Mouse (Mus musculus) kidney, postnatal 36 days (tissue): ENCODE data around the gene Cldn9.

Experiments
- DNase-seq, 2 experiments: peaks; one replicate each; pipeline ENCODE4 v3.0.0; 2021 to 2022; ENCODE audit warnings: mixed read lengths in 2 of 2

Gene Cldn9

DNA sequence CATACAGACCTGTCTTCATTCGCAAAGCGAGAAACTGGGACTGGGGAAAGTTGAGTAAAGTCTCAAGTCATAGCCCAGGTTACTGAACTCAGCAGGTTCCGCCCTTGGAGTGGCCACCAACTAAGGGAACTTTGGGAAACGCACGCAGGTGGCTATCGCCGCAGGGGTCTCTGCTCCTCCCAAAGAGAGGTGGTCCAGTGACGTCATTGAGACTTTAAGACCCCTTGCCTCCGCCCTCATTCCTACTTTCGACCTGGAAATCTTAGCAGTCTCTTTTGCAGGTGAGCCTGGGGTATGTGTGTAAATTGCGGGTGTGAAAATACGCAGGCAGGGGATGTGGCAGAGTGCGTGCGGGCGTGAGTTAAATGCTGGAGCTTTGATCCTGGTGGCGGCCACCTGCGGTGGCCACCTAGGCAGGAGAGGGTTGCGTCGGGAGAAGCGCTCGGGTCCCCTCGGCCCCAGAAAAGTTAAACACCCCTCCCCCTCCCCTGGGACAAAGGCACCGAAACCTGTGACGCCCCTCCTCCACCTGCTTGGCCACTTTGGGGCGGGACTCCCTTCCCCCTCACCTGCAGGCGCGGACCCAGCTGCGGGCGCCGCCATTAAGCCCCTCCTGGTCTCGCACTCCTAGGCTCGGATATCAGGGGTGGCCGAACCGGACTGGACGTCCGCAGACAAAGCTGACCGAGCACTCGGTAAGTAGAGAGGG, 4.5 kb downstream of the Cldn9 start, which contains the start of gene Cldn6:
TSS of gene Cldn6 (plus strand) at position 123 of the 709 bp plus-strand sequence.
- DNase-seq, result no peak

DNA sequence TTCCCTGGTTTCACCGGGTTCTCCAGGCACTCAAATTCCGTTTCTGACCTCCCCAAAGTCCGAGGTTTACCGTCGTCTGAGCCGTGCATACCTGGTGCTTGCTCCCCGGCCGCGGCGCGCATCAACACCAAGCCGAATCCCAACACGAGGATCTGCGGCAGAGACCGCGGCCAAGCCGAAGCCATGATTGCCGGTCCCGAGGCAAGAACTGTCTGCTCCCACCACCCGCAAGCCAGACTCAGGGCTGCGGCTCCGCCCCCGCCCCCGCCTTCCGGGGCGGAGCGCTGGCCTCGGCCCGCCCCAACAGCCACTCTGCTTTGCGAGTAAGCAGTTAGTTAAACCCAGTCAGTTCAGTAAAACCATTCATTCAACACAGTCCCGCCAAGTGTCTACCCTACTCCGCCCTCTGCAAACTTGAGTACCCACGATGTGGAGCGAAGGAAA, 6.6 kb downstream of the Cldn9 start, which contains the start of gene Tnfrsf12a:
TSS of gene Tnfrsf12a (minus strand) at position 233 of the 444 bp plus-strand sequence.
- DNase-seq, result peak; percentile 89 to 91

DNA sequence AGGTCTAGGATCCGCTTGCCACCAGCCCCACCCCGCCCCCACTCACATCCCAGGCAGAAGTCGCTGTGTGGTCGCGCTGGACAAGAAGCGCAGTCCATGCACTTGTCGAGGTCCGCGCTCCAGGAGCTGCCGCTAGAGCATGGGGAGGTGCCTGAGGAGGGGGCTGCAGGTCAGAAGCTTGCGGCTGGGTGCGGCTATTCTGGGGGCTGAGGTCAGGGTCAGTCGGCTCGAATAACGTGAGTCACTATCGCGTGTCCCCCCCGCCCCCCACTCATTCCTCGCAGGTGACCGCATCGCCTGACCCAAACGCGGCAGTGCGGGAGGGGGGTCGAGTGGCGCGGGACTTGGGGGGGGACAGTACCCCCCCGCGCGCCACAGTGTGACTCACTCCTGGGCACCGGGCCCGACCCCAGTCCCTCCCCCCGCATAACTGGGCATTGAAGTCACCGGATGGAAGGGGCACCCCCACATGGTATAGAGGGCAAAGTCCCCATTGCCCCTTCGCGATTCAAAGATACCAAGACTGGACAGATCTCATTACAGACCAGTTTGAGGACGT, 7.3 kb downstream of the Cldn9 start:
- DNase-seq, result peak in 1 of 2 experiments; percentile 53

DNA sequence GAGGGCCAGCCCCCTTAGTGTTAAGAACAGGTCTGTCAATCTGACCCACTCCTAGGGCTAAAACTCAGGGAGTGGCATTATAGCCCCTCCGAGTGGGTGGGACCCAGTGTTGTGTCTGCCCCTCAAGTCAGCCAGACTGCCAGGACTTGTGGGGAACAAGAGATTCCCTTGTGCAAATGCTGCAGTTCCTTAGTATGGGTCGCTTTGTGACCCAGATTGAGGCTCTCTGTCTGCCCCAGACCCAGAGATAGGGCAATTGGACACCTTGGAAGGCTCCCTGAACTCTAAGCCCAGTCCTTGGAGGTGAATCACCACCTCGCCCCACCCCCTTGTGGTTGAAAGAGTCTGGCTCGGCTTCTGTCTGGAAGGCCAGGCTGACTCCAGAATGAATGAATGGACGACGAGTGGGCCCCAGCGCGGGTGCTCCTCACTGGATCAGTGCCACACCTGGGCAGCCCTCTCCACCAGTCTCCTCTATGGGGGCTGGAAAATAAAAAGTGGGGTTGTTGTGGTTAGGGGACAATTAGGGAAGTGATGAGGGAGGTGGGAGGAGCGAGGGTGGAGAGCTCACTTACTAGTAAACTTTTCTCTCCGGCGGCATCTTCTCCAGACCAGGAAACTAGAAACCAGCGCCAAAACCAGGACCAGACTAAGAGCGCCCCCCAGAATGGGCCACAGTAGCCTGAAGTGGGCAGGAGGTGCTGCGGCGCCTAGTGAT, 8.1 kb downstream of the Cldn9 start:
- peak; percentile 55 to 78 for DNase-seq

DNA sequence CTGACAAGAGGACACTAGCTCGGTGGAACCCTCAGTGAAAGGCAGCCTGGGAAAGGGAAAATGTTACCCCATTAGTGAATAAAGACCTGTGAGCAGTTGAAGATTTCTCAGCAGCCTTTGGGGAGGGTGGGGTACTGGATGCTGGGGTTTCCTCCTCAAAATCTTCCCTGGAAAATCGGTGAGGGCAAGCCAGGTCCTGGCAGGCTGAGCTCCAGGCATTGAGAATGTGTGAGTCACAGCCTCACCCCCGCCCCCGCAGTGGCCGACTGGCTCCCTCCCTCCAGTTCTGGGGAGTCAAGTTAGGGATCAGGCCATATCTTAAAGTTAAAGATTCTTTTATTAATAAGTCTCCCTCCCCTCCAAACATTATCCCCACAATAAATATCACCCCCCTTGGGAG, 8.7 kb downstream of the Cldn9 start:
- peak in 1 of 2 experiments; percentile 41 for DNase-seq

DNA sequence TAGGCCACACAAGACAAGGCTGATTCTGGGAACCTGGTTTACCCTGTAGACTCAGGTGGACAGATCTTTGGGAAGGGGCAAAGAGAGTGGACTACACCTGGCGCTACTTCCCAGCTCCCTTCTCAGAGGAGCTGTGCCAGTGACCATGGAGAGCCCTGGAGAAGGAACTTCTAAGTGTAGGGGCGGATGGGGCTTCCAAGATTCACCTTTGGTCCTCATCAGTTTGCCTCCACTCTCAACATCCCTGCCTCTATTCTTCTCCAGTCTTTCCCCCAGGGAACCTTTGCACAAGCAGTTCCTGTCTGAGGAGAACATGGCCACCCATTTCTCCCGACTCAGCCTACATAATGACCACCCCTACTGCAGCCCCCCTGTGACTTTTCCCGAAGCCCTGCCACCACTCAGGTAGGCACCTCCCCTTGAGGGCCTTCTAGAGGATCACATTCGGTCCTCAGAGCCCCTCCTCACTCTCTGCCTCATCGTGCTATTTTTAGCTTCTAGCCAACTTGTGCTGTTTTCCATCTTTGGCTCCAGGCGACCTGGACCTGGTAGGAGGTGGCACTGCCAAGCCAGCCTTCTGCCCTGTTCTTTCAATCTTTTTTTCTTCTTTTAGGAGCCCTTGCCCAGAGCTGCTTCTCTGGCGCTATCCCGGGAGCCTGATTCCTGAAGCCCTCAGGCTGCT, 9.4 kb downstream of the Cldn9 start:
- DNase-seq, result no peak

DNA sequence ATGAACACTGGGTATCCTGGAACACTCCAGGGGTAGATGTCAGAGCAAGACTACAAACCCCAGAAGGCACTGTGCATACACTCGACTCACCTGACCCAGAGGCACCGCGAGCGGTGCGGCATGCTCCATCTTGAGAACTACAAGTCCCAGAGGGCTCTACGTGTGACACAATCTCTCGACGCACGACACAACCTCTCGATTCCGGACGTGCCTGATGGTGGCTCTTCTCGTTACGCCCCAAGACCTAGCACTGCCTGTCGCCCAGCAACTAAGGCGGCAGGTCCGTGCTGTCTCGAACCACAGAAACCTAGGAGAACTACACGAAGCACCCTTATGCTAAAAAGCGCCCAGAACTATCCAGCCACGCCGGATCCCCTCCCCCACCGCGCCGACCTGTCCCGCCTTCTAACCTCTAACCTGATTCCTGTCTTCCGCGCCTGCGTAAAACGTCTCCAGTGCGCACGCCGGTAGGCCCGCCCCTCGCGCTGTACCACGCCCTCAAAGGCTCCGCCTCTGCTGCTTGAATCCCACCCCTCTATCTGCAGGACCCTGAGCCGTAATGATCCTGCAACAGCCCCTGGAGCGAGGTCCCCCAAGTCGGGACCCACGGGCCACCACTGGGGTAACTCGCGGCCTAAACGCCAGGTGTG, 10.3 kb downstream of the Cldn9 start, which contains the start of the genes Hcfc1r1 and Thoc6:
TSS of gene Hcfc1r1 (plus strand) at position 173 of the 650 bp plus-strand sequence.
TSS of gene Thoc6 (minus strand) at position 459 of the 650 bp plus-strand sequence.
- DNase-seq, result peak; percentile 94 to 97

DNA sequence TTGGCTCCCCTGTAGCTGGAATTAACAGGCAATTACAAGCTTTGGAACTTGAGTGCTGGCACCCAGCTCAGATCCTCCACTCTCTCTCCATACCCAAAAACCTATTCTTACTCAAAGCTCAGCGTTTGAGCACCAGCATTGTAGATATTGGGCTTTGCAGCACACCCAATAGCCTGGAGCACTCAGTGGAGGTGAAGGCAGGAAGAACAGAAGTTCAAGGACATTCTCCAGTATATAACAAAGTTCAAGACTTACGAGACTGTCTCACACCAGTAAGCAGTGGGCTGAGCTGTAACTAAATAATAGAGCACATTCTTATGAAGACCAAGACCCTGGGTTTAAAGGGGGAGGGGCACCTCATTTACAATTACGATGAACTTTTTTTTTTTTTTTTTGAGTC, 11.1 kb downstream of the Cldn9 start:
- DNase-seq, result no peak

DNA sequence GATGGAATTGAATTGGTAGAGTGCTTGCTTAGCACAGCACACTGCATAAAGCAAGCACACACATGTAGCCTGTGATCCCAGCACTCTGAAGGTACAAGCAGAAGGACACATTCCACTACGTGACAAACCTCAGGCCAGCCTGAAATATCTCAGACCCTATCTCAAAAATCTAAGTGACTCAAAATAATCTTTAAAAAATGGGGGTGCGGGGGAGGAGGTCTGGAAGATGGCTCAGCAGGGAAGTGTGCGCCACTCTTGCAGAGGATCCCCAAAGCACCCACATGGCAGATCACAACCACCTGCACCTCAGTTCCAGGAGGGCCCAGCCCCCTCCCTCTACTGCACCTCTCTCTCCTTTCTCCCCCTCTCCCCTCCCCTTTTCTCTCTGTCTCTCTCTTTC, 12.3 kb downstream of the Cldn9 start:
- no peak for DNase-seq

DNA sequence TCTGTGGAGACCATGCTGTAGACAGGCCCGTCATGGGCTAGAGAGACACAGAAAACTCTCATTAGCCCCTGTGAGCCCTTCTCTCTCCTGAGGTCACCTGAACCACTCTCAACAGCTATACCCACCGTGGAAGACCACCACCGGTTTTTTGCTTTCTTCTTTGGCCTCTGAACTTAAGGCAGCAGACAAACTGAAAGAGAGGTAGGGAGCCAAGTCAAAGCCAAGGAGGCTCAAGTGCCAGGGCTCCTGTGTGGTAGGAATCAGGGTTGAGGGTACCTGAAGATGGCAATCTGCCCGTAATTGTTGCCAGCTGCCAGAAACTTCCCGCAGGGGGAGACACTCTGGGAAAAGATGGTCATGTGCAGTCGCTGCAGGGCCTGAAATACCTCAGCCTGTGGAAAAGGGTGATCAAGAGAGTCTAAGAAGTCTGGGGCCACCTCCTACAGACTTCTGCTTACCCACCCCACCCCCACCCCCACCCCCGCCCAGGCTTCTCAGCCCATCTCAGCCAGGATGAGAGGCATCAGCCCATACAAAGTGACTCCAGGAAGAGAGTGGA, 13.2 kb downstream of the Cldn9 start:
- no peak for DNase-seq

DNA sequence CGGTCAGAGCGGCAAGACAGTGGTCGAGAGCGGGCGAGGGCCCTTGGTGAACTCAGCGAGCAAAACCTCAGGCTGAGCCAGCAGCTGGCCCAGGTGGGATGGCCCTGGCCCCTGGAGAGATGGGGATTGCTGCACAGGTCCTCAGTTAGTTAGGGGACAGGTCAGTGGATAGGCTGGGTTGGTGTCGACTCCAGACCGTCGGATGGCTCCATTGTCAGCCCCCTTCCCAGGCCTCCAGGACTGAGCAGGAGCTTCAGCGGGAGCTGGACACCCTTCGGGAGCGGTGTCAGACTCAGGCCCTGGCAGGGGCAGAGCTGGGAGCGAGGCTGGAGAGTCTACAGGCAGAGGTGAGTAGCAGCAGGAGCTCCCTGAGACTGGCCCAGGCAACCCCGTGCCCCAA, 18.3 kb downstream of the Cldn9 start:
- no peak for DNase-seq

DNA sequence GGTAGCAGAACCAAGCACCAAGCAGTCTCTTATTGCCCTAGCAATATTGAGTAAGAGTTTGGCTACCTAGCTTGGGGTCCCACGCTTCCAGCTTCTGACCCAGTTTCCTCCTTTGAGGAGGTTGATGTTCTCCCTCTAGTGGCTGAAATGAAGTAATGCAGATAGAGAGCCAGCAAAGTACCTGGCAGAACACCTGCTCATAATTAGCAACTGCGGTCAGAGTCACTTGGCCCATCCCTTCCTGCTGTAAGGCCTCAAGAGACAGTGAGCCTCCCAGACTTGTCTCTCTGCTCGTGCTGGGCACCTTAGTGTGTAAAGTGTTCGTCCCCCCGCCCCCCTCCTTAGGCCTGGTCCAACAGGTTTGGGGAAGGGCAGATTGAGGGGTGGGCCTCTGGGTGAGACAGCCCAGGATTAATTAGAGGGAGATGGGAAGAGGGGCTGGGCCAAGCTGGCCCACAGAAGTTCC, 19.2 kb downstream of the Cldn9 start:
- no peak for DNase-seq

DNA sequence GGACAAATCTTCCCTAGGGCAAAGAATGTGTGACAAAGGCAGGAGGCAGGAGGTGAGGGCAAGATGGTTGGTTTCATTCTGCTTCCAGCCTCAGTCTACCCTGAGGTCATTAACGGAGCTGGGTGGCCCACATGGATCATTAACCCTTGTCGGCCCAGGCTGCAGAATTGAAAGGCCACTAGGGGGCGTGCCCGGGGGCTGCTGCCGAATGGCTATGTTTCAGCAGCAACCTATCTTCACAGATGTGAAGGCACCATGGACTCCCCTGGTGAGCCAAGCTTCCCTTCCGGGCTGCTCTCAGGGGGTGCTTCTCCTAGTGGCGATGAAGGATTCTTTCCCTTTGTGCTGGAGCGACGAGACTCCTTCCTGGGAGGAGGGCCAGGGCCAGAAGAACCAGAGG, 22.3 kb downstream of the Cldn9 start:
- DNase-seq, result peak in 1 of 2 experiments; percentile 75

DNA sequence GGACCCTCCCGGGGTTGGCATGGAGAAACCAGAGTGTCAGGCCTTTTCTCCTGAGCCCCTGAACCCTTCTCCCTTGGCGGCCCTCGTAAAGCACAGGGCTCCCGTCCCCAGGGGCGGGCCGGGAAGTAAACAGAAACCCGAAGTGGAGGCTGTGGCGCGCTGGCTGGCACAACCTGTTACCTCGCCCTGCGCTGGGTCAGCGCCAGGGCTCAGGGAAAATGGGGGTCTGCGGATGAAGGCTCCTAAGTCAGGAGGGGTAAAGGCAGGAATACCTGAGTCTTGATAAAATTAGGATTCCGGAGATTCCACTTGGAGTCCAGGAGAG, 23.0 kb downstream of the Cldn9 start:
- DNase-seq, result peak in 1 of 2 experiments; percentile 38

DNA sequence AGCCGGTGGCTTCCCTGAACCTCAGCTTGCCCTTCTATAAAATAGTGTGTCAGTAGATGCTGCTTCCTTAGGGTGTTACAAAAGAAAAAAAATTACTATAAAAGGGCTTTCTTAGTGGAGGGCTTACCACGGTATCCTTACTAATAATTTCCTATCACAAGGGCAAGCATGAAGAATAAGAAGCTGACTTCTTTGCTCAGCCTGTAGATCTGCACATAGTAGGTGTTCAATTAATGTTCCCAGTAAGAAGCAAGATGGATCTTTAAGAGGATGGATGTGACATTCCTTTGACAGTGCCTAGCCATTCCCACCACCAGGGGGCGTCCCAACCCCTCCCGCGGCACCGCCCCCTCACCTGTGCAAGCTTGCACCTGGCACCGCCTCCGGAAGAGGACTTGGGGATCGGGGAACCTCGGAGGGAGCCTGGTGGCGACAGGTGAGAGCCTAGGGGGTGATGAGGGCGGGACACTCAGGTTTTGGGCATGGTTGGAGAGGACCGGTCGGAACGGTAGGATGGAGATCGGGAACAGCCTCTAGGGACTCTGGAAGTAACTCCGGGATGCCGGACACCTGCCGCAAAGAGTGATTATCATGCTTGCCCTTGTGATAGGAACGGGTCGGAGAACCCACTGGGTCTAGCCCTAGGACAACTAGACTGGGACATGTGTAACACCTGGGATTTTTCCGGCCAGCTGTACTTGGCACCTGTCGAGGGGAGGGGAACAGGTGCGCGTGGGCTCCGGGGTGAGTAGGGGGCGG, 23.5 kb downstream of the Cldn9 start, which contains the start of gene Bicdl2:
TSS of gene Bicdl2 (plus strand) at position 390 of the 759 bp plus-strand sequence.
- peak; percentile 81 to 93 for DNase-seq

DNA sequence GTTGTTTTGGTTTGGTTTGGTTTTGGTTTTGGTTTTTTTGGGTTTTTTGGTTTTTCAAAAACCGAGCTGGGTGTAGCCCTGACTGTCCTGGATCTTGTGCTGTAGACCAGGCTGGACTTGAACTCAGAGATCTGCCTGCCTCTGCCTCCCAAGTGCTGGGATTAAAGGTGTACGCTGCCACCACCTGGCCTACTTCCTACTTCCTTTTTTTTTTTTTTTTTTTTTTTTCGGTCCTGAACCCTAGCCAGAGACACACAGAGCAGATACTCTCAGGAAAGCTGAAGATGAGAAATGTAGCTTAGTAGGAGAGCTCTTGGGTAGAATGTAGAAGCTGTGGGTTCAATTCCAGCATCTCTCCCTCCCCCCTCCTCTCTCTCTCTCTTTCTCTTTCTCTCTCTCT, 25.4 kb downstream of the Cldn9 start:
- no peak for DNase-seq

DNA sequence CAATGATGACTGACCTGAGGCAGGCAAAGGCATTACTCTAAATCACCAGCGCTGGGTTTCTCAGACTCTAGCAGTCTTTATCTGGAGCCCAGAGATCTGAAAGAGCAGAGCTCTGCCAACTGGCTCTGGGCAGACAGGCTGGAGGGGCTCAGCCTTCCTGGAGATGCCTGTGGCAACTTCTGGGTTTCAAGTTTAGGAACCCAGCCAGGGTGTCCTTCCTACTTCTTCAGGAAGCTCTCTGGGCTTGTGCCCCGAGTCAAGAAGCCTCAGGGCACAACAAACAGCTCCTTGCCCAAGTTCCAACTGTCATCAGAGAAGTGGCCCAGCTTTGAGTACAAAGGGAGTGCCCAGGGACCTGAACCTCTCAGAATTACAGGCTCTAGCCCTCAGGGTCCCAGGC, 29.4 kb downstream of the Cldn9 start:
- no peak for DNase-seq

DNA sequence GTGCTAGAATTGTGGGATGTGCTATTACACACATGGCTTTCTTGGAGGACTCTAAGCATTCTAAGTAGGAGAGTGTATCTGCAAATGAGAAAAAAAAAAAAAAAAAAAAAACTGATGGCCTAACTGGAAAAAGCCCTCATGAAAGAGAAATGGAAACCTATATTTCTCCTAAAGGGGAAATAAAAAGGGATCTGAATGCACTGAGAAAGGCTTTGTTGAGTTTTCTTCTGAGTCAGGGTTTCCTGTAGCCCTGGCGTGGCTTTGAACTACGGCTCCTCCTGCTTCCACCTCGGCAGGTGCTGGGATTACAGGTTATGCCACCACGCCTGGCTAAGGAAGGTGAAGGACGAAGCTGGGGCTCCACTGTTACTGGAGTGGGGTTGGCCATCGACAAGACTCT, 29.8 kb downstream of the Cldn9 start:
- no peak for DNase-seq

DNA sequence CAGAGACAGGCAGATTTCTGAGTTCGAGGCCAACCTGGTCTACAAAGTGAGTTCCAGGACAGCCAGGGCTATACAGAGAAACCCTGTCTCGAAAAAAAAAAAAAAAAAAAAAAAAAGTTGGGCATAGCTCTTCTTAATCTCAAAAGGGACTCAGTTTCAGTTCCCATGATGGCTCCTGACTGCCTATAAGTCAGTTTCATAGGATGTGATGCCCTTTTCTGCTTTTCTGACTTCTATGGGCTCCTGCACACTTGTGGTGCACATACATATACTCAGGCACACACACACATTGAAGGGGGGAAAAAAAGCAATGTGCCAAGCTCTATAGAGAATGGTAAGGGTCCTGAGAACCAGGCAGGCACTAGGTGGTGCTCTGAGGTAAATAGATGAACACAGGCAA, 30.5 kb downstream of the Cldn9 start:
- DNase-seq, result no peak

DNA sequence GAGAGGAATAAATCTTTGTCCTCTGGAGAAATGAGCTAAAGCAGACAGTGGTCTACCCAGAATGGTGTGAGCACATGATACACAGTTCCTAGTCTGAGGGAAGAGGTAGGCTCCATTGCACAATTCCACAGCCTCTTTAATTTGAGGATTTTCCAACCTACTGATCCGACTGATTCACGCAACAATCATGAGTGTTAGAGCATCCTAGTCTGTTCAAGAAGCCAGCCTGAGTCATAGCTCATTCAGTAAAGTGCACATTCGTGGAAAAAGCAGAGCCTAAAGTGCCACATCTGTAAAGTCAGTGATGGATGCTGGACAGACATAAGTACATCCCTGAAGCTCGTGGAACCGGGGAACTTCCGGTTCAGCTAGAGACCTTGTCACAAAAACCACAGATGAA, 32.5 kb downstream of the Cldn9 start:
- DNase-seq, result no peak

DNA sequence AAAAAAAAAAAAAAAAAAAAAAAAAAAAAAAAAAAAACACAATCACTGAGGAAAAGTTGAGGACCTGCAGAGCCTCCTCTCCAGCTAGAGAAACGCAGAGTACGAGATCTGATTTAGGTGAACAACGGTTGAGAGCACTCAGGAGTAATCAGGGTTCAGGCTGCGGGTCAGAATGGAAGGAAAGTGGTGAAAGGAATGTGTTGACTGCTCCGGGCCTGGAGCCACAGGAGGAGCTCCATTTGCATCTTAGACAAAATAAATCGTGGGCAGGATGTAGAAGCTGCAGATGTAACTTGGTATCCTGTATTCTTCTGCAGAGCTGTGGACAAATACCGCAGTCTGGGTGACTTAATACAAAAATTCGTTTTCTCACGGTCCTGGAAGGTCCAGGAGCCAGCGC, 37.9 kb downstream of the Cldn9 start:
- no peak for DNase-seq
